Comparison of ENCODE assay signal across 28 mouse cellular contexts in the genomic region with DNA sequence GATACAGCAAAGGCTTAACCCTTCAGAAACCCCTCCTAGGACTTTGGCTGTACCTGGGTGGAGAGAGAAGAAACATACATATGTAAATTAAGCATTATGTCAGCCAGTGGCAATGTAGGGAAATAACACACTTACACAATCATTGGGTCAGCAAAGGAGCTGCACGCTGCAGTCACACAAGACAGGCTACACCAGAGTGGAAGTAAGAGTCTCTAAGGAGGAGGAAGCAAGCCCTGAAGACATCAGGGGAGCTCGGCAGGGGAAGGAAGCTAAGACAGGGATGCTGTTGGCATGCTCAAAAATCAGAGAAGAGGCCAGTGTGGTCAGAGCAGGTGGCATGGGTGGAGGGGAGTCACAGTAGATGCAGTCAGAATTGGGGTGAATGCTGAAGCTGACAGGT. TPM values are rescaled to one million over a fixed set of nuclear protein-coding genes. Genes with fewer than 3 reads are reported as not detected.
A peak's percentile ranks its signal among the peaks of the same experiment; 100 is the strongest.
DNase-seq lines count a peak whose midpoint lies in the region; ATAC-seq and TF ChIP-seq lines count a peak whose summit lies in the region.
"Had no signal": no experiment of that assay in that cellular context is flagged by ENCODE, and none has a peak within 500 bp of the region (broad histone marks: within the 10 kb centered on the region; RNA-seq: fewer than 3 reads in every experiment).

No protein-coding gene starts in this region.

- peak; percentile 16 for DNase-seq in heart, adult 11 months
- no peak for DNase-seq in heart, postnatal 36 days
- no peak for DNase-seq in forebrain, embryonic 14.5 days (ENCODE audit: low spot score)
- DNase-seq in lung, postnatal 0 days (ENCODE audit: low spot score) = no peak
- DNase-seq: adrenal gland, adult 8-10 months; adrenal gland, postnatal 14 days; adrenal gland, postnatal 36 days; B cell, adult 2 months; cerebellum, adult 11 months; cerebellum, adult 18-20 months; cerebellum, adult 8-10 months; cerebellum, adult 9-11 months; cerebellum, postnatal 25 days; embryo, embryonic 11 days; forebrain, postnatal 0 days had no signal

- no peaks in the 10 kb centered on the region for H3K9me3 ChIP-seq in forebrain, embryonic 14.5 days (replicated peaks; ENCODE audit: control insufficient read depth, low read length)
- H3K9me3 ChIP-seq in lung, postnatal 0 days (ENCODE audit: low read length) = no peaks in the 10 kb centered on the region
- H3K9me3 ChIP-seq: embryonic facial prominence, embryonic 13.5 days; embryonic facial prominence, embryonic 15.5 days; forebrain, embryonic 10.5 days; forebrain, embryonic 12.5 days; forebrain, embryonic 15.5 days; G1E had no signal

- no peak overlapping the region for H3K9ac ChIP-seq in forebrain, embryonic 14.5 days (ENCODE audit: low read length)
- no peak overlapping the region for H3K9ac ChIP-seq in lung, postnatal 0 days (replicated peaks; ENCODE audit: low read depth)
- H3K9ac ChIP-seq: embryonic facial prominence, embryonic 13.5 days; embryonic facial prominence, embryonic 15.5 days; forebrain, embryonic 12.5 days; forebrain, embryonic 15.5 days; forebrain, postnatal 0 days had no signal

- no peak overlapping the region for H3K27ac ChIP-seq in forebrain, embryonic 14.5 days (ENCODE audit: low read depth, low read length)
- no peak overlapping the region for H3K27ac ChIP-seq in lung, postnatal 0 days (ENCODE audit: low read length)
- H3K27ac ChIP-seq: embryonic facial prominence, embryonic 13.5 days; embryonic facial prominence, embryonic 15.5 days; forebrain, embryonic 10.5 days; forebrain, embryonic 12.5 days; forebrain, embryonic 15.5 days had no signal

- 0 out of 2 replicates have a peak, but pooled peaks have one; percentile 39 for ATAC-seq in common myeloid progenitor, adult 5-6 weeks (replicated peaks; ENCODE audit: low read depth, poor library complexity, severe bottlenecking)
- ATAC-seq in megakaryocyte, adult 5-6 weeks (ENCODE audit: poor library complexity, severe bottlenecking) = peak; percentile 76
- no peak for ATAC-seq in forebrain, embryonic 14.5 days
- no peak for ATAC-seq in lung, postnatal 0 days
- ATAC-seq: activated CD4-positive, CD25-positive, alpha-beta regulatory T cell, adult 4 months; CD4-positive, CD25-positive, alpha-beta regulatory T cell, adult 4 months; forebrain, embryonic 15.5 days; forebrain, postnatal 0 days; Patski had no signal

- intact Hi-C loops in heart, postnatal 36 days (cut with DNase I) = no loop called here

- H3K4me2 ChIP-seq in forebrain, embryonic 14.5 days (ENCODE audit: low read length) = no peak overlapping the region
- no peak overlapping the region for H3K4me2 ChIP-seq in lung, postnatal 0 days (replicated peaks; ENCODE audit: low read depth, low read length)
- H3K4me2 ChIP-seq: embryonic facial prominence, embryonic 13.5 days; embryonic facial prominence, embryonic 15.5 days; forebrain, embryonic 12.5 days; forebrain, embryonic 15.5 days had no signal

- H3K4me1 ChIP-seq in forebrain, embryonic 14.5 days (ENCODE audit: control insufficient read depth, insufficient read depth, low read length) = no peaks in the 10 kb centered on the region
- H3K4me1 ChIP-seq in lung, postnatal 0 days (ENCODE audit: insufficient read depth, low read depth, low read length) = no peaks in the 10 kb centered on the region
- H3K4me1 ChIP-seq: embryonic facial prominence, embryonic 13.5 days; embryonic facial prominence, embryonic 15.5 days; forebrain, embryonic 10.5 days; forebrain, embryonic 12.5 days; forebrain, embryonic 15.5 days had no signal

- no peak for TF ChIP-seq EP300 in lung, postnatal 0 days (IDR thresholded peaks at IDR 0.05)

- no peak overlapping the region for H3K4me3 ChIP-seq in forebrain, embryonic 14.5 days (ENCODE audit: low read depth, low read length)
- no peak overlapping the region for H3K4me3 ChIP-seq in lung, postnatal 0 days (ENCODE audit: low read depth, low read length)
- H3K4me3 ChIP-seq: embryonic facial prominence, embryonic 13.5 days; embryonic facial prominence, embryonic 15.5 days; erythroblast, embryonic 14.5 days; forebrain, embryonic 10.5 days; forebrain, embryonic 12.5 days; forebrain, embryonic 15.5 days had no signal

- 74% methylated on average over 2 of the region's 2 CpGs for WGBS in forebrain, embryonic 14.5 days
- 65% methylated on average over 2 of the region's 2 CpGs for WGBS in lung, postnatal 0 days

- no peak for TF ChIP-seq CTCF in lung, postnatal 0 days (IDR thresholded peaks at IDR 0.05)

- no peaks in the 10 kb centered on the region for H3K27me3 ChIP-seq in forebrain, embryonic 14.5 days (replicated peaks; ENCODE audit: control insufficient read depth, insufficient read depth, low read length)
- H3K27me3 ChIP-seq in lung, postnatal 0 days (replicated peaks; ENCODE audit: insufficient read depth, low read length) = no peaks in the 10 kb centered on the region
- H3K27me3 ChIP-seq: CH12.LX had no signal

- H3K36me3 ChIP-seq in forebrain, embryonic 14.5 days (ENCODE audit: control insufficient read depth, insufficient read depth, low read length) = no peaks in the 10 kb centered on the region
- no peaks in the 10 kb centered on the region for H3K36me3 ChIP-seq in lung, postnatal 0 days (ENCODE audit: insufficient read depth, low read length)
- H3K36me3 ChIP-seq: embryonic facial prominence, embryonic 13.5 days; embryonic facial prominence, embryonic 15.5 days; forebrain, embryonic 10.5 days; forebrain, embryonic 12.5 days; forebrain, embryonic 15.5 days; G1E had no signal

RNA-seq across cellular contexts. Expression of a gene that starts 43.2 kb away (rescaled TPM):
- 10 to 100 TPM; 17.4 to 27.6 TPM for total RNA-seq in heart, postnatal 36 days (2021)
- total RNA-seq in common myeloid progenitor, adult 5-6 weeks (2017) = 3.0 and 3.1 TPM in 2 replicates
- total RNA-seq in megakaryocyte, adult 5-6 weeks (2015) = 1.1 and 1.5 TPM in 2 replicates
- 0.95 and 1.4 TPM in 2 replicates for total RNA-seq in megakaryocyte, adult 5-6 weeks (2017)
- 44.4 and 46.5 TPM in 2 replicates for polyA plus RNA-seq in forebrain, embryonic 14.5 days (2014; fragmentation: Nextera tagmentation; extraction: Ambion mirVana)
- 45.6 and 53.0 TPM in 2 replicates for polyA plus RNA-seq in lung, postnatal 0 days (2015; fragmentation: Nextera tagmentation; extraction: Ambion mirVana)
- total RNA-seq: G1E had no signal
- polyA plus RNA-seq: G1E had no signal

Comparison
In these comparisons a context has a peak if more than half of its experiments do, and no peak if none do; other contexts are left out.
1. ATAC-seq: peak in common myeloid progenitor, adult 5-6 weeks (single experiment) and megakaryocyte, adult 5-6 weeks (single experiment); none in forebrain, embryonic 14.5 days (single experiment) and lung, postnatal 0 days (single experiment).